Mouse (Mus musculus): ENCODE measurements around the gene Olfr1245. TPM values are rescaled to one million over a fixed set of nuclear protein-coding genes. Genes with fewer than 3 reads are reported as not detected.
"Not testable (repeated sequence)": the region's sequence is repeated elsewhere in the genome, so short reads cannot be mapped to it uniquely, and the experiment has no call there.

Gene Olfr1245
- polyA plus RNA-seq (2014; fragmentation: Nextera tagmentation; extraction: Ambion mirVana), result not detected in 2 replicates

GRCm38 (mm10) chr2:89578347-89578746 lies at the start of gene Olfr1245:
Olfr1245 (minus strand) TSS chr2:89578447.
- no peak within 1 kb of the TSS for H3K27ac ChIP-seq (ENCODE audit: low read depth)
- no peaks in the 10 kb centered on the region for H3K36me3 ChIP-seq (ENCODE audit: control insufficient read depth, insufficient read depth, low read length)
- H3K27me3 ChIP-seq (replicated peaks; ENCODE audit: control insufficient read depth, insufficient read depth, low read length), result no peaks in the 10 kb centered on the region
- WGBS, result 90% methylated on average over 1 of the region's 1 CpGs
- H3K4me2 ChIP-seq (ENCODE audit: low read length), result no peak within 1 kb of the TSS
- ATAC-seq (replicated peaks; ENCODE audit: low FRiP score, low TSS enrichment, low read depth) (no peak), DNase-seq (ENCODE audit: low spot score) (no peak)
- no peaks in the 10 kb centered on the region for H3K4me1 ChIP-seq (replicated peaks; ENCODE audit: control insufficient read depth, insufficient read depth, low read length)
- H3K9me3 ChIP-seq (ENCODE audit: control insufficient read depth, low read length), result no peaks in the 10 kb centered on the region
- no peak within 1 kb of the TSS for H3K4me3 ChIP-seq (ENCODE audit: low read depth, low read length)
- H3K9ac ChIP-seq (ENCODE audit: low read length), result no peak within 1 kb of the TSS

DNA sequence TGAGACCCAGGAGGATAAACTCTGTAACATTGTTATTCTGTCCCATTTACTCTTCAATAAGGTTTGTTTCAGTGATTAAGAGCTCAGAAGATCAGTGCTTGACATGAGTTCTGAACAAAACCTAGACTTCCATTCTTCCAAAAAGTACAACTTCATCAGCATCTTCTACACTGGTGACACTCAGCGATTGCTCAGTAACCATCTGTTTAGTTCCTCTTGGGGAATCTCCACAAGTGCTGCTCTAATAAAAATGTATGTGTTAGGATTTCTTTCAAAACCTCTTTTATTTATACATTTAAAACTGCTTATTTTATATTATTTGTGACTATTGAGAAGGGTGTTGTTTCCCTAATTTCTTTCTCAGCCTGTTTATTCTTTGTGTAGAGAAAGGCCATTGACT lies 39.9 kb upstream of the Olfr1245 start, which contains the start of gene Olfr1248:
TSS of gene Olfr1248 (minus strand) at position 101 of the 400 bp plus-strand sequence.
- not testable (repeated sequence) for H3K9me3 ChIP-seq (ENCODE audit: control insufficient read depth, low read length); H3K4me2 ChIP-seq (ENCODE audit: low read length); H3K9ac ChIP-seq (ENCODE audit: low read length); H3K36me3 ChIP-seq (ENCODE audit: control insufficient read depth, insufficient read depth, low read length); H3K4me3 ChIP-seq (ENCODE audit: low read depth, low read length); H3K27me3 ChIP-seq (replicated peaks; ENCODE audit: control insufficient read depth, insufficient read depth, low read length); ATAC-seq (replicated peaks; ENCODE audit: low FRiP score, low TSS enrichment, low read depth); H3K27ac ChIP-seq (ENCODE audit: low read depth); H3K4me1 ChIP-seq (replicated peaks; ENCODE audit: control insufficient read depth, insufficient read depth, low read length); DNase-seq (ENCODE audit: low spot score)
- 92% methylated on average over 1 of the region's 1 CpGs for WGBS

DNA sequence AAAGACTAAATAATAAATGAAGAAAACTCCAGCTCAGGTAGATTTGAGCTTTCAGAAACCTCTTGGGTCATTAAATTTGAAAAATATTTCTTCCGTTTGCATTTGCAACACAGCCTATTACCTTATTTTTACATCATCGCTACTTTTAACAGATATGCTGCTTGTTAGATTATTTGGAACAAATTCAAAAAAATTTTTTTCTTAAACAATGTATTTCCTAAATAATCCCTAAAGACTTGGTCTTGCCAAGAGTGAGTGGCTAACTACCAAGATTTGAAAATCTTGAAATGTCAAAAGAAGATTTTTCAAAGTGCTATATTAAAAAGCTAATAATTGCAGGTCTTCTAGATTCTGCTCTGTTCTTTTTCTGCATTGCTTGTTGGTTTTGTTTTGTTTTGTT lies 35.8 kb upstream of the Olfr1245 start, which contains the start of gene Olfr1247:
TSS of gene Olfr1247 (minus strand) at position 101 of the 400 bp plus-strand sequence.
- H3K4me2 ChIP-seq (ENCODE audit: low read length), result no peak within 1 kb of the TSS
- DNase-seq (ENCODE audit: low spot score) (no peak), ATAC-seq (replicated peaks; ENCODE audit: low FRiP score, low TSS enrichment, low read depth) (no peak)
- no peaks in the 10 kb centered on the region for H3K36me3 ChIP-seq (ENCODE audit: control insufficient read depth, insufficient read depth, low read length)
- H3K27me3 ChIP-seq (replicated peaks; ENCODE audit: control insufficient read depth, insufficient read depth, low read length), result no peaks in the 10 kb centered on the region
- WGBS, result 85% methylated on average over 2 of the region's 2 CpGs
- H3K4me1 ChIP-seq (replicated peaks; ENCODE audit: control insufficient read depth, insufficient read depth, low read length), result no peaks in the 10 kb centered on the region
- no peak within 1 kb of the TSS for H3K4me3 ChIP-seq (ENCODE audit: low read depth, low read length)
- H3K9me3 ChIP-seq (ENCODE audit: control insufficient read depth, low read length), result no peaks in the 10 kb centered on the region
- no peak within 1 kb of the TSS for H3K27ac ChIP-seq (ENCODE audit: low read depth)
- H3K9ac ChIP-seq (ENCODE audit: low read length), result no peak within 1 kb of the TSS

DNA sequence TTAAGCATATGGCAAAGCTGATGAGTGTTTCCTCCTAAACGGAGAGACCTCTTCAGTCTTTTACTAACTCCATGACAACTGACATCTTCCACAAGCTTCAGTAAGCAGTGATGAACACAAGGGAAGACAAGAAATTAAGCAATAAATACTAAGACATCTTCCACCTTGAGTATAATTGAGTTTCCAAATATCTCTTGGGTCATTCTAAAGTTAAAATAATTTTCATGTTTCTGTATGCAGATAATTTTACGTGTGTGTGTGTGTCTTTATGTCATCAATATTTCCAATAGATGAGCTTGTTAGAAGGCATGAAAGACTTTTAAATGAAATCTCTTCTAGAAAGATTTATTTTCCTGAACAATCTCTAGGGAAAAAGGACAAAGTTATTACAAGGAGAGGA lies 14.8 kb upstream of the Olfr1245 start, which contains the start of gene Olfr1246:
TSS of gene Olfr1246 (minus strand) at position 101 of the 400 bp plus-strand sequence.
- 60% methylated on average over 2 of the region's 2 CpGs for WGBS
- ATAC-seq (replicated peaks; ENCODE audit: low FRiP score, low TSS enrichment, low read depth) (no peak), DNase-seq (ENCODE audit: low spot score) (no peak)
- Histone ChIP-seq H3K9ac (ENCODE audit: low read length) (no peak within 1 kb of the TSS), H3K4me2 (ENCODE audit: low read length) (no peak within 1 kb of the TSS), H3K4me3 (ENCODE audit: low read depth, low read length) (no peak within 1 kb of the TSS), H3K27me3 (replicated peaks; ENCODE audit: control insufficient read depth, insufficient read depth, low read length) (no peaks in the 10 kb centered on the region), H3K4me1 (replicated peaks; ENCODE audit: control insufficient read depth, insufficient read depth, low read length) (no peaks in the 10 kb centered on the region), H3K9me3 (ENCODE audit: control insufficient read depth, low read length) (no peaks in the 10 kb centered on the region), H3K27ac (ENCODE audit: low read depth) (no peak within 1 kb of the TSS), H3K36me3 (ENCODE audit: control insufficient read depth, insufficient read depth, low read length) (no peaks in the 10 kb centered on the region)

DNA sequence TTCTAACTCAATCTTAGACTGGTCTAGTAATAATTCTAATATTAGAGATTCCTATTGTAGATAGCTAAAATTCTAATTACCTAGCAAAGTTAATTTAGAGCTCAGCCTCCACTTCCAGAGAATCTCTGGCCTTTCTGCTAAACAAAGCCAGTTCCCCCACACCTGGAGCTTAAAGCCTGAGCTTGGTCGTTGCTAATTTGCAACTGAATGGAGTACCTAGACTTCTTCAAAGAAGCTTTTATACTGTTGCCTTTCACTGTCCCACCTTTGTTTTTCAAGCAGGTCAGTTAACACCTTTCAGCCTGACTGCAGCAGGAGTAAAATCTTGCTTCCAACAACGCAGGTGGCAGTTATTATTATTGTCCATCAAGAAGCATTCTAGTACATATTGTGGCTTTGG lies 15.5 kb downstream of the Olfr1245 start:
- DNase-seq (ENCODE audit: low spot score); H3K4me1 ChIP-seq (replicated peaks; ENCODE audit: control insufficient read depth, insufficient read depth, low read length); H3K27me3 ChIP-seq (replicated peaks; ENCODE audit: control insufficient read depth, insufficient read depth, low read length); H3K36me3 ChIP-seq (ENCODE audit: control insufficient read depth, insufficient read depth, low read length); H3K27ac ChIP-seq (ENCODE audit: low read depth); H3K9ac ChIP-seq (ENCODE audit: low read length); H3K4me3 ChIP-seq (ENCODE audit: low read depth, low read length); H3K4me2 ChIP-seq (ENCODE audit: low read length); H3K9me3 ChIP-seq (ENCODE audit: control insufficient read depth, low read length); ATAC-seq (replicated peaks; ENCODE audit: low FRiP score, low TSS enrichment, low read depth): not testable (repeated sequence)
- 74% methylated on average over 2 of the region's 2 CpGs for WGBS

DNA sequence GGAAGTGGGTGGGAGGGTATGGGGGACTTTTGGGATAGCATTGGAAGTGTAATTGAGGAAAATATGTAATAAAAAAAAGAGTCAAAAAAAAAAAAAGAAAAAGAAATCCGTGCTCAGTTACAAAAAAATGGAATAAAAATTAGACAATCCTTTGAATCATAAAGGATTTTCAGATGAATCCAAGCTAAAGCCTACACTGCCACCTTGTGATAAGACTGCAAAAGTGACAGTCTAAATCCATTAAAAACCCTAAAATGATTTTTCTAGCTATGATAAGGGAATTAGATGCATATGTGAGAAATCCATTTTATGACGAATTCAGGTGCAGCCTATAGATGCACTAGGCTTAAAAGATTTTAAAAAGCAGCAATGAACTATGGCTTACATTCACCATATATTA lies 33.7 kb downstream of the Olfr1245 start:
- Histone ChIP-seq H3K9me3 (ENCODE audit: control insufficient read depth, low read length) (no peaks in the 10 kb centered on the region), H3K27me3 (replicated peaks; ENCODE audit: control insufficient read depth, insufficient read depth, low read length) (no peaks in the 10 kb centered on the region), H3K27ac (ENCODE audit: low read depth) (no peak overlapping the region), H3K4me3 (ENCODE audit: low read depth, low read length) (no peak overlapping the region), H3K36me3 (ENCODE audit: control insufficient read depth, insufficient read depth, low read length) (no peaks in the 10 kb centered on the region), H3K9ac (ENCODE audit: low read length) (no peak overlapping the region), H3K4me2 (ENCODE audit: low read length) (no peak overlapping the region), H3K4me1 (replicated peaks; ENCODE audit: control insufficient read depth, insufficient read depth, low read length) (no peaks in the 10 kb centered on the region)
- ATAC-seq (replicated peaks; ENCODE audit: low FRiP score, low TSS enrichment, low read depth), result no peak
- no peak for DNase-seq (ENCODE audit: low spot score)
- WGBS, result 54% methylated on average over 2 of the region's 2 CpGs

- Histone ChIP-seq H3K4me2 (ENCODE audit: low read length) (no peak overlapping the region), H3K4me1 (replicated peaks; ENCODE audit: control insufficient read depth, insufficient read depth, low read length) (no peaks in the 10 kb centered on the region), H3K27ac (ENCODE audit: low read depth) (no peak overlapping the region), H3K9ac (ENCODE audit: low read length) (no peak overlapping the region), H3K27me3 (replicated peaks; ENCODE audit: control insufficient read depth, insufficient read depth, low read length) (no peaks in the 10 kb centered on the region), H3K4me3 (ENCODE audit: low read depth, low read length) (no peak overlapping the region), H3K36me3 (ENCODE audit: control insufficient read depth, insufficient read depth, low read length) (no peaks in the 10 kb centered on the region), H3K9me3 (ENCODE audit: control insufficient read depth, low read length) (no peaks in the 10 kb centered on the region)
- DNase-seq (ENCODE audit: low spot score) (no peak), ATAC-seq (replicated peaks; ENCODE audit: low FRiP score, low TSS enrichment, low read depth) (no peak)
- 65% methylated on average over 1 of the region's 1 CpGs for WGBS
Measured at GRCm38 (mm10) chr2:89539923-89540322, 38.3 kb downstream of the Olfr1245 start.

GRCm38 (mm10) chr2:89531387-89531786 lies 46.9 kb downstream of the Olfr1245 start, which contains the start of gene Olfr1243:
Olfr1243 (minus strand) TSS chr2:89531487.
- Histone ChIP-seq H3K9me3 (ENCODE audit: control insufficient read depth, low read length) (no peaks in the 10 kb centered on the region), H3K27me3 (replicated peaks; ENCODE audit: control insufficient read depth, insufficient read depth, low read length) (no peaks in the 10 kb centered on the region), H3K27ac (ENCODE audit: low read depth) (no peak within 1 kb of the TSS), H3K4me3 (ENCODE audit: low read depth, low read length) (no peak within 1 kb of the TSS), H3K4me1 (replicated peaks; ENCODE audit: control insufficient read depth, insufficient read depth, low read length) (no peaks in the 10 kb centered on the region), H3K4me2 (ENCODE audit: low read length) (no peak within 1 kb of the TSS), H3K36me3 (ENCODE audit: control insufficient read depth, insufficient read depth, low read length) (no peaks in the 10 kb centered on the region), H3K9ac (ENCODE audit: low read length) (no peak within 1 kb of the TSS)
- ATAC-seq (replicated peaks; ENCODE audit: low FRiP score, low TSS enrichment, low read depth) (no peak), DNase-seq (ENCODE audit: low spot score) (no peak)
- WGBS, result 85% methylated on average over 1 of the region's 1 CpGs
